Mouse (Mus musculus) adrenal gland, adult (tissue): ENCODE measurements at regions not wholly inside any gene's neighbourhood (a gene's known extent, or its start where the extent isn't known, plus 50 kb on each side); places are given as distances from the start of the nearest gene placed in this dataset.
"Not testable (repeated sequence)": the region's sequence is repeated elsewhere in the genome, so short reads cannot be mapped to it uniquely, and the experiment has no call there.

Experiments
- DNase-seq, 2 experiments: peaks; one replicate each; pipeline ENCODE4 v3.0.0; 2022 to 2023; ENCODE audit warnings: low spot score in 1 of 2; ENCODE audit not compliant: inconsistent age in 2 of 2

DNA sequence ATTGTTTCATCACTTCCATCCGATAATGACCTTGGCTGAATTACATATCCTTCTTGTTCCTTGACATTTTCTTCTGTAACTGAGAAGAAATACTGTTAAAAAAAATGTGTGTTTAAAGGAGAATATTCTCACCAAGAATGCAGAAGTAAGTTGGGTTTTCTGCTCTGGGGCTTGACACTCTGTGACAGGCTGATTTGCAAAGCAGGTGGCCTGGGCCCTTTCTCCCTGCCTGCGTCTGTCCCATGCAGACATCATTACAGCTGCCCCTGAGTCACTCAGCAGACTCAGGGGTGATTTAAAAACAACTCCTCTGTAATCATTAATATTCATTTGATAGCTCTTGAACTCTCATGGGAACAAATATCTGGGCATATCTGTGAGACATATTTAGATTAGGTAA, 229.4 kb upstream of the Synpr start:
- no peak for DNase-seq

DNA sequence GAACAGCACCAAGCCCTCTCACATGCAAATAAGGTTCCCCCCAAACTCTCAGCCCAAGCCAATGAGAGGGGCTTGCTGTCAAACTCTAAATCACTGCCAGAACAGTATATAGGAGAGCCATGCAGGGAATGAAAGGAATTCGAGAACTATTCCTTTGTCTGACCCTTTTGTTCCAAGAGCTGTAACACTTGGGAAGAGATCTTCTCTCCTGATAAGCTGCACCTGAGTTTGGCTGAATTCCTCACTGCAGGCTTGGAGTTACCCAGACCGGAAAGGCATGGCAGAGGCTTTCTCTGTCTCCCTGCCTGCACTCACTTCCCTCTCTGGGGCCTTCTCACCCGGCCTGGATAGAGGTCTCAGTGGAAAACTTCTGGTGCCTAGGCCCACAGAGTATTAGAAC, 219.7 kb upstream of the Cadps start:
- not testable (repeated sequence) for DNase-seq

DNA sequence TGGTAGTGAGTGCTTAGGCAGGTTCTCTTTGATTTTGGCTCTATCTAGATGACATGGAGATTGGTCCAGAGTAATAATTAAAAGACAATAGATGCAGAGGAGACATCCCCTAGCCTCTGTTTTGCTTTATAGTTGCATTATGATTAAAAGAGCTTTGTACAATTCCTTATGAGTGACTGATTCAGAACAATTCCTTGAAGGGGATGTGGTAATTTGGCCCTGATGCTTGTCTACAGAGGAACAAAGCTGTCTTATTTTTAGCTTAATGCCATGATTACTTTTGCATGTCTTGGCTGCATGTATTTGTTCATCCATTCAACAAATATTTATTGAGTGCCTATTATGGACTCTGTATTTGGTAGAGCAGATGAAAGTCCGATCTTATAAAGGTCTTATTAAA, 218.9 kb upstream of the Cadps start:
- DNase-seq, result no peak

DNA sequence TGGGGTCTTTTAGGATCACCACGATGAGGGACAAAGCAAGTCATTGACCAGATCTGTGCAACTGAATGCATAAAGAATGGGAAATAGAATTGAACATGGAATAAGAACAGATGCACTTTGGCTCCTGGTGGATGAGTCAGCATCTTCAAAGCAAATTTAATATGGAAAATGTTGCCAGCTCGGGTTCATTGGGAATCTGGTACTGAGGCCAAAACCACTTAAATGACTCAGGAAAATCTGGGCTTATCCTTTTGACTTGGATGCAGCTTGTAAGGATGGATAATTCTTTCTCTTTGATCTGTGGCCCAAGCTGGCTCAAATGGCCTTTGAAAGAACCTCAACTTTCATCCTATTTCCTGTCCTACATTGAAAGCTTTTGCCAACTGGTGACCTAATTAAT, 217.3 kb upstream of the Cadps start:
- no peak for DNase-seq

DNA sequence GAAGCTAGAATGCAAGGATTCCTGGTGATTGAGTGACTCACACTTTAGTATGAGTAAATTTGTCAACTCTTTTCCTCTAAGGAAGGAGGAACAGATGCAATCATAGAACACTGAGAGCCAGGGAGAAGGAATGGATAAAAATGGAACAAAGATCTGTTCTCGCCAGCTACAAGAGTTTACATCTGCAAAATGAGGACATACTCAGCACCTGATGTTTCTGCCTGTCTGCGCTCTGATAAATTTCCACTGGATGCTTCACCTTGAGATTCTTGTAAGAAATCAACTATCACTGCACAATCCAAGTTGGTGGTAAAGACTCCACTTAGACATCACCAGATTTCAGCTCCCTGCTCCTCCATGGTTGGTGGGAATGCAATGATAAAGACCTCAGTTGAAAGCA, 214.5 kb upstream of the Cadps start:
- DNase-seq, result no peak

DNA sequence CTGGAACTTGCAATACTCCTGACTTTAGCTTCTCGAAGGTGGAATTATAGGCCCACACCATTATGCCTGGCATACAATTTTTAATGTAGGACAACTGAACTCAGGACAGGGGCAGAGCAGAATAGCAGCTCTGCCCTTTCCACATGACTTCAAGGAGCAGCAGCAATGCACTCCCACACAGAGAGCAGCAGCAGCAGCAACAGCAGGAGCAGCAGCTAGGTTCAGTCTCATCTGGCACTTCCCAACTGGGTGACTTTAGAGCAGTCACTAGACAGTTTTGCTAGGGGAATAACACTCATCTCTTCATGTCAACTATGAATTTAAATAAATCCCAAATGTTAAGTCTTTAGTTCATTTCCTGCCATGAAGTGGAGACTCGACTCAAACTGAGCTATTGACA, 206.9 kb upstream of the Cadps start:
- no peak for DNase-seq

DNA sequence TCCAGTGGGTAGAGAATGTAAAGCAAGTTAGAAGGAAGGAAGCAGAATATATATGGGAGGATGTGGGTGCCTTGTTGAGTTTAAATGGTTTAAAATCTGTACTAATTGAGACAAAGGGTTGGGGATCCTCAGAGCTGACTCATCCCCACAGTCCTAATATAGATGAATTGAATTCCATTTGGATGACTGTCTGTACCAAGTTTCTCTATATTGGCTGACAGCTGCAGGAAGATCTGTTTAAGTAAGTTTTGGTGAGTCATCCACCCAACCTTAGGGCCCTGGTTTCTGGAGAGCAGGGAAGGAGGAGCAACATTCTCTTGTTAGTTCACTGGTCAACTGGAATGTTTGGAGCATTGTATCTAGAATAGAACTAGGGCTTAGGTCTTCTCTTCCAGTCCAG, 199.9 kb upstream of the Cadps start:
- DNase-seq, result peak in 1 of 2 experiments; percentile 39

DNA sequence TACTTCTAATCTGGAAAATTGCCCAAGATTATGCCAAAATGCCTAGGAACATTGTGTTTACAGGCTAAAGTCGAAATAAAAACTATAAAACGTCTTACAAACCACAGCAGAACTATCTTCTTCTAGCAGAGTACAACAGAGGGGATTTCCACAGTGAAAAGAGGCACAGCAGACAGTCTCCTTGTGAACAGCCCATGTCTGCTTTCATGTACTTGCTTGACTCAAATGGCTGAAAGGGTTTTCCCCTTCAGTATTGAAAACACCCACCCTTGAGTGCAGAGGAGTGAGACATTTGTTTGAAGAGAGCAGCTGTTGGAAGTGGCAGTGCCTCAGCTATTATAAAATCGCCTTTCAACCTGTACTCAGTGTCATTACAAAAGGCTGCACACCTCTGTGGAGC, 188.2 kb upstream of the Cadps start:
- peak in 1 of 2 experiments; percentile 21 for DNase-seq

DNA sequence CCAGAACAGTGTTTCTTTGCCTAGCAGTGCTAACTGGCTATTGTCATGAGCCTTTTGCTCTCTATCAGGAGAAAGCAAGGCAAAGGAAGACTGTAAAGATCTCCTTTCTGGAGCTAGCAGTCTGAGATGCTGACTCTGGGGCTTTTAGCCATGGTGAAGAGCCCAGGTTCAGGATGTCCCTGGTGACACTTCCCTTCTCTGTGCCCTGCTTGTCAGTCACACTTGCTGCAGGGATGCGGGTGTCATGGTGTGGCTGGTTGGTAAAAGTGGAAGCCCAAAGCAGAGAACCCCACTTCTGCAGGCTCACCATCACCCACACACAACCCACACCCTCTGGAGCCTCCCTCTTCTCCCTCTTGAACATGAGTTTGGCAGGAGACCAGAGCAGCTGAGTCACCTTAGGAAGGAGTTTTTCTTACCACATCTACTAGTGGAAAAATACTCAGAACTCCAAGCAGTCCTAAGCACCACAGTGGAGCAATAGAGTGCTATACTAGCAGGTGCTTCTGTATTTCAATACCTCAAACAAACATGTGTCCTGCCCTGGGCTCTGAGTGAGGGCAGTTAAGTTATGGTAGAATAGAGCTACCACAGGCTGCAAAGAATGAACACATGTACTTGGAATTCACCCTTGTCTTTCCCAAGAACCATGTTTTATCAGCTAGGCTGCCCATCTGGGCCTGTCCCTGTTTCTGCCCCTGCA, 178.3 kb upstream of the Cadps start:
- DNase-seq, result peak; percentile 83 to 93

DNA sequence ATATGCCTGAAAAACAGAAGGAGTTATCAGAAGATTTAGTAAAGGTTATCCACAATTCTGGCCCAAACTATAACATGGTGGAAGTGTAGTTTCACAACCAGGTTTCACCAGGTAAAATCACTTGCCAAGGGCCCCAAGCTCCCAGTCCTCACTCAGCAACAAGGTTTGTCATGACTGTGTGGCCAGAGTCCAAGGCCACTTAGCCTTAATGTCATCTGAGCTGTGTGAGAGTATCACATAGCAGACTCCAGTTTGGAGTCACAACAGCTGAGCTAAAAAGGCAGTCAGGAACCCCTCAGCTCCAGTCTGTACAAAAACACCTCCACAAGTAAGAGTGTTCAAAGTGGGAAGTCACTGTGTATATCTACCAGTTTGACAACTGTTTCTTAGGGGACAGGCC, 156.5 kb upstream of the Cadps start:
- peak; percentile 22 to 65 for DNase-seq

DNA sequence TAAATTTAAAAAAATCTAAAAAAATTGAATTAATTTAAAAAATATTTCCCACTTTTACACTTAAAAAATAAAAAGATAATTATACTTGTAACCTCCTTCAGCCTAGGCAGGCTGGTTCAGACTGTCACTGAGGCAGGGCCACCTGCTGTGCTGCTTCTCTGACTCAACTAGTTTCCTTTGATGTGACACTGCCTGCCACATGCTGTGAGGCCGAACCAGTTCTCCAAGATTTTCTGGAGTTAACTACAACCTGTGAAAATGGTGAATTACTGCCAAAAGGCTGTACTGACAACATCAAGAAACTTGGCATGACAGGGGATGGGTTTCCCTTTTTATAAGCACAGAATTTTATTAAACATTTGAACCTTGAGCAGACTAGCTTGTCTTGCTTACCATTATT, 143.6 kb upstream of the Cadps start:
- no peak for DNase-seq

DNA sequence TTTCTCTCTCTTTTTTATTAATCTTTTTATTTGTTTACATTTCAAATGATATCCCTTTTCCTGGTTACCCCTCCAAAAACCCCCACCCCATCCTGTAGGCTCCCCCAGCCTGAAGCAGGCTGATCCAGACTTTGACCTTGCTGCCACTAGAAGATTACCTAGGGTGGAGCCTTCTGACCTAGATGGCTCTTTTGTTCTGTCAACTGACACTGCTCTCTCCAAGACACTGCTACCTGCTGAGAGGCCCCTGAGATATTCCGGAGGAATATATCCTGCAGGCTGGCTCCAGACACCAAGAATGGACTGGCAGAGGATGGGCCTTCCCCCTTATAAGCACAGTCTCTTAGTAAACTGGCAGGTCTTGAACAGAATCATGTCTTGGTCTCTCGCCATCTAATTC, 135.0 kb upstream of the Cadps start:
- DNase-seq, result not testable (repeated sequence)

DNA sequence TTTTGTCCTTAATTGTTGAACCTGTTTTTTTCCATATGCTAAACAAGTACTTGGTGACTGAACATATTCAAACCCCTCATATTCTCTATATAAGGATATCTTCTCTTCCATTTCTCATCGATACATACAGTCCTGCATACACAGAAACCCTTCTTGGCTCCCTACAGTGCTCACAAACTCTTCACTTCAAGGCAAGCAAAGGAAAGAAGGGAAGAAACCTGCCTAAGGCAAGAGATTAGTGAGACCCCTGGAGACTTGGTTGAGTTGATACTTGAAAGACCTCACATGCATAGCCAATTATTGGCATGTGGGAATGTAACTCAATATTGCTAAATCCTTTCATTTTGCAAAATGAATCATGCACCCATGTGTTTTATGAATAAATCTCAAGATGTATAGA, 128.0 kb upstream of the Cadps start:
- no peak for DNase-seq

DNA sequence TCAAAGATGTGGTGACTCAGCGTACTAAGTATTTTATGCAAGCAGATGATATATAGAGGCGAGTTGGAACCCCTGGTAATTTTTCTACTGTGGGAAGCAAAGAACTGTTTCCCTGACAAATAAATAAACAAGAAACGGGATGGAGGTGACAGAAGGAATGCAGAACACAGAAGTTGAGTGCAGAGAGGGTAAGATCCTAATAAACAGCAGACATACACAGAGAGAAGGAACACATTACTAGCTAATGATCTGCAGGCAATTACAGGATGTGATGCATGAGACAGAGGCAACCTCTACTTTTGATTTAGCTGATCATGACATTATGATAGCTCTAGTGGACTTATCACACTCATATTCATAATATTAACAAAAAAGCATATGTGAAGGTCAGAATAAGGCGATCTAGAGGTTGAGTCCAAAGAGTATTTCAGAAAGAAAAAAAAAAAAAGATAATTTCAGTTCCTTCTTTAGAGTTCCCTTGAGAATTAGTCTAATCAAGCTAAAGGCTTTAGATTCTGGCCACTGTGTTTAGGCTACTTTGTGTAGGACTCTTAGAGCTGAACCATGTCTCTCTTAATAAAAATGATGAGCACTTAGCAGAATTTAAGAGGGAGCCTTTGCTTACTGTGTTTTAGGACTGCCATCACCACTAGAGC, 115.9 kb upstream of the Cadps start:
- DNase-seq, result no peak

DNA sequence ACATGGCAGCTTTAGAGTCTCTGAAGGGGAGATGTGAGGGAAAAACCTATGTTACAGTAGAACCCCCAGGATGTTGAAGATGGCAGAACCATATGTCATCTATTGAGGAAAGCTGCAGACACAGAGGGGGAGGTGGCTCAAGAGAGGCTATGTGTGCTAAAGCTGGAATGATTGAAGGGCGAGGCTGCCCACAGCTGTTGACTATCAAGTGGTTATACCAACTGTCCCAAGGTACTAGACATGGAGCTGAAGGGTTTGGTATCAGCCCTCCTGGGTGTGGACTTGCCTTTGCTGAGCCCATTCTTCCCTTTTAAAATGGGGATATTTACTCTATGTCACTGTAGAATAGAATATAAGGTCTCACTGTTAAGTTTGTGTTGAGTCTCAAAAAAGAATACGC, 113.5 kb upstream of the Cadps start:
- no peak for DNase-seq

DNA sequence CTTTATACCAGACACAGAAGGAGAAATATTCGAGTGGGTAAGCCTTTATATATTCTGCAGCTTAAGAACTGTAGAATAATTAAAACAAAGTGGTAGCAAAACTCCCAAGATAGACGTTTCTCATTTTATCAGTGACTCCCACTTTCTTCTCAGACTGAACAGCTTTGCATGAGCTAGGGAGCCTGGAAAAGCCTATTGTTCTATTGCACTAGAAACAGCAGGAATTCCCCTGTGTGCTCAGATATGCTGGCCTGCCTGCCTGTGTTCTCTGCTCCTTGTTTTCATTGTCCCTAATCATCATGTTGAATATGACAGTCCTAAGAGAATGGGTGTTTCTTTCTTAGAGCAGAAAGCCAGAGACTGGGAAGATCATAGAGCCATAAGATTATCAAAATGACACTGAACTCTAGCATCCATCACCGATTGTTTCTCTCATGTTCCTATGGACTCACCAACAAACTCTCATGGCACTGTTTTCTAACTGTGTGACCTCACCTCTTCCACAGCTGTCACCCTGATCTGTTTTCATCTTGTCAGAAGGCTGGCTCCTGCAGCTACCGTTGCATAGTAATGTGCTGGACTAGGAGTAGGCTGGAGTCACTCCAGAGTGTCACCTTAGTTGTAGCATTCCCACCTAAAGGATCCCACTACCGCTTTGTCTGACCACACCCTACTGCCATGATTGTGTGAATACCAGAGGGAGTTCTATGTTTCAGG, 108.9 kb upstream of the Cadps start:
- DNase-seq, result no peak

DNA sequence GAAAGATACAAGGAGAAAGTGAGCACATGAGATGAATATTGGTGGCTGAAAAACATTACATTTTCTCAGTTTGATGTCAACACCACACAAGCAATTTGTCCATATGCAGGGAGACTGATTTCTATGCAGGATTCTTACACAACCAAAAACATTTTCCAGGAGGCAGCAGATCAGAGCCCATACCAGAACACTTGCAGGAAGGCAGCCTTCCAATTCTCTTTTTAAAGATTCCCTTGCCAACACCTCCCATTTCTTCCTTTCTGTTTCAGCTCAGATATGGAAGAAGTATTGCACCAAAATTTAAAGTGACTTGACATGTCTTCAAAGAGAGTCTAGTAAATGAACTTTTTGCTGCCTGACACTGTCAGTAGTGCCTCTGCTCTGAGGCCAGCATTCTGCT, 100.7 kb upstream of the Cadps start:
- no peak for DNase-seq

DNA sequence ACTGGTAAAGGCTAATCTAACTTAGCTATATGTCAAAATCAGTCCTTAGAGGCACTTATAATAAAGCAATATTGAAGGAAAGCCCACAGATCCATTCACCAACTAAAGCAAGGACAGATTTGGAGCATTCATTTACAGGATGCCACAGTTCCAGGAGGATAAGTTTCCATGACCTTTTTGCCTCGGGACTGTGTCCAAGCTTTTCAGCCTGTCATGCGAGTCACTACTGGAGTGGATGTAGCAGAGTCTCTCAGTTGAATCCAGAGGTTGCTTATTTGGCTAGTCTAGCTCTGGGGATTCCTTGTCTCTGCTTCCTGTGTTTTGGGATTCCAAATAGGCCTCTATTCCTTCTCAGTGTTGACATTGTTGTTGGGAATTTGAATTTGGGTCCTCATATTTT, 92.6 kb upstream of the Cadps start:
- peak; percentile 61 to 86 for DNase-seq

DNA sequence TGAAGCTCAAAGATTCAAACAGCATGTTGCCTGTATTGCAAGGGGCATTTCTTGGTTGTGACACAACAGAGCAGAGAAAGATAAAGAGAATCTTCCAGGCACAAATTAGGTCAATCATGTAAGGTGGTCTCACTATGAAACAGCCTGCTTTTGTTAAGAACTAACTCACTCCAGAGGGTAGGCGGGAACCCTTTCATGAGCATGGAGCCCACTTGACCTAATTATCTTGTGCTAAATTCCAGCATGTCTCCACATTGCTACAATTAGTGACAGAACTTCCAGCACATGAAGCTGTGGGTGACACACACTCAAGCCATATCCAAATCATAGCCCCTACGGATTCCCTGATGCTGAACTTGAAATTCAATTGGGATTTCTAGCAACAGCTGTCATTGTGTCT, 91.1 kb upstream of the Cadps start:
- DNase-seq, result no peak

DNA sequence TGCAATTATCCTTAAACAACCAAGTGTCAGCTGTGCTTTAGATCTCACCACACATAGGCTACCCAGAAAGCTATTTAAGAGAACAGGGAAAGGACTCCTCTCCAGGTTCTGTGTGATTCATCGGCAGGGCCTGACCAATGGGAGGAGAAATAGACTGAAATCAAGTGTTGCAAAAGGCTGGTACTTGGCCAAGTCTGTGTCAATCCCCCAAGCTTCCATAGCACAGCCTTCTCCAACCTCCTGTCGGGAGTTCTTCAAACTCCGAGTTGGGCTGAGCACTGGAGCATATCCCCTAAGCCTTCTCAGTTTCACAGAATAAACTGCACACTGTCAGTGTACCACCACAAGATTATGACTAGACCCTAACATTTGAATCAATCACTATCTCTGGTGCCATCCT, 90.5 kb upstream of the Cadps start:
- peak; percentile 33 to 86 for DNase-seq

DNA sequence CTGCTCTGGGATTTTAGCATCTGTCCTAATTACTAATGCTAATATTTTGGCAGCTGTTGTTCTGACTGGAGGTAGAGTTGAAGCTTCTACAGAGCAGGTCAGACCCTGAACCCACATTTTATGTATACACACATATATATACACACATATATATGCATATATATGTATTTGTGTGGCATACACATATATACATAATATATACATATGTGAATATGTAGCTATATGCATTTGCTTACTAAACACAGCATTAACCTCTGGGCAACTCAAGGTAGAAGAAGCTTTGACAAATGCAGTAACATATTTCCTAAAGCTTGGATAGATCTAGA, 54.4 kb upstream of the Cadps start:
- DNase-seq, result no peak
